Comparison of ENCODE assay signal across 9 mouse cellular contexts in the genomic region with DNA sequence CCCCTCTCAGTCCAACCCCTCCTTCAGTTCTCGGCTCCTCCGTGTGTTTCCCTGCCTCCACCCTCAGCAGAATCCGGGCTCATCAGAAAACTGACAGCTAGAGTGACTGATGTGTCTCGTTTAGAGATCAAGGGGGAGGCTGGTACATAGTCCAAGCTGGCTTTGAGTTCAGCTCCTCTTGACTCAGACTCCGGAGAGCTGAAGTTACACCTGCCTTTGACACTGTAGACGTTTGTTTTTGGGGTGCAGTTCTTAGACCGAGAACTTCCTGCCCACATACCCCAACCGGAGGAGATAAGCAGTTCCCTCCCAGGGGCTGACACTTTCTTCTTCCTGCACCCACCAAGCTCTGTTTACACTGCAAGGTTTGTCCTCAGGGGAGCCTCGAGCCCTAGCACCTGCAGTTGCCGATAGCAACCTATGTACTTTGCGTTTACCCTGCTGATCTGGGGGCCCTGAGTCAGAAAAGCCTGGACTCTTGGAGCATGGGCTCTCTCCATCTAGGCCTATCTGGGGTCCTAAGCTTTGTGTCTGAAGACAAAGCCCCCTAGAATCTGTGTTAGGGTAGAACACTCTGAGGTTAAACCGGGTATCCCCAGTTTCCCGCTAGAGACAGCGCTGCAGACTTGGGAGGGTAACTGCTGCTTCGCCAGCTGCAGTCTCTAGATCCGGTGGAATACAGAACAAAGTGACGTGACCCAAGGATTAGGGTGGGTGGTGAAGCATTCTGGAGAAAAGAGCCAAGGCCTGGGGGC. TPM values are rescaled to one million over a fixed set of nuclear protein-coding genes. Genes with fewer than 3 reads are reported as not detected.
DNase-seq lines count a peak whose midpoint lies in the region; ATAC-seq and TF ChIP-seq lines count a peak whose summit lies in the region.
"Had no signal": no experiment of that assay in that cellular context is flagged by ENCODE, and none has a peak within 500 bp of the region (broad histone marks: within the 10 kb centered on the region; RNA-seq: fewer than 3 reads in every experiment).

No protein-coding gene starts in this region.

- H3K27ac ChIP-seq in embryonic facial prominence, embryonic 12.5 days: no peak overlapping the region
- H3K27ac ChIP-seq in hindbrain, embryonic 15.5 days (replicated peaks): peak overlapping the region; percentile 69
- peak overlapping the region; percentile 94 for H3K27ac ChIP-seq in liver, embryonic 12.5 days

- H3K27me3 ChIP-seq in embryonic facial prominence, embryonic 12.5 days: peaks cover 17% of the 10 kb centered on the region; the same call in 1 of the 2 replicates
- H3K27me3 ChIP-seq in hindbrain, embryonic 15.5 days: peaks cover 8% of the 10 kb centered on the region; the same call in 1 of the 2 replicates
- H3K27me3 ChIP-seq in liver, embryonic 12.5 days (replicated peaks): no peaks in the 10 kb centered on the region
- peaks cover 11% of the 10 kb centered on the region for H3K27me3 ChIP-seq in myocyte (ENCODE audit: control insufficient read depth, insufficient read depth, insufficient read length)

- H3K79me2 ChIP-seq in myocyte (ENCODE audit: control insufficient read depth, insufficient read depth): no peaks in the 10 kb centered on the region

- peak overlapping the region; percentile 63 for H3K4me3 ChIP-seq in embryonic facial prominence, embryonic 12.5 days
- peak overlapping the region; percentile 55 for H3K4me3 ChIP-seq in hindbrain, embryonic 15.5 days
- H3K4me3 ChIP-seq in liver, embryonic 12.5 days: peak overlapping the region; percentile 82
- no peak overlapping the region for H3K4me3 ChIP-seq in myocyte

- no peak overlapping the region for H3ac ChIP-seq in myocyte (ENCODE audit: control insufficient read depth, insufficient read length)

- peak overlapping the region; percentile 94 for H3K4me2 ChIP-seq in embryonic facial prominence, embryonic 12.5 days (replicated peaks)
- H3K4me2 ChIP-seq in hindbrain, embryonic 15.5 days: peak overlapping the region; percentile 83
- peak overlapping the region; percentile 95 for H3K4me2 ChIP-seq in liver, embryonic 12.5 days
- peak overlapping the region; percentile 70 for H3K4me2 ChIP-seq in myocyte (ENCODE audit: low read depth)

- no peak for ATAC-seq in embryonic facial prominence, embryonic 12.5 days (ENCODE audit: insufficient number of reproducible peaks, insufficient read depth, low FRiP score, low TSS enrichment)
- ATAC-seq in hindbrain, embryonic 15.5 days (ENCODE audit: low FRiP score, low read depth): peak; percentile 60
- peak; percentile 57 for ATAC-seq in liver, embryonic 12.5 days

- TF ChIP-seq POLR2A in myocyte (IDR thresholded peaks at IDR 0.05; ENCODE audit: insufficient read length, low read depth): no peak

- no peaks in the 10 kb centered on the region for H3K36me3 ChIP-seq in embryonic facial prominence, embryonic 12.5 days
- H3K36me3 ChIP-seq in hindbrain, embryonic 15.5 days: no peaks in the 10 kb centered on the region
- H3K36me3 ChIP-seq in liver, embryonic 12.5 days: peaks cover 6% of the 10 kb centered on the region; the same call in 1 of the 2 replicates
- H3K36me3 ChIP-seq in myocyte (ENCODE audit: control insufficient read depth, insufficient read depth): no peaks in the 10 kb centered on the region

- peak; percentile 35 for DNase-seq in adrenal gland, postnatal 14 days
- no peak for DNase-seq in adrenal gland, postnatal 25 days
- DNase-seq in thymus, postnatal 25 days: peak; percentile 86
- DNase-seq in frontal cortex, postnatal 14 days (ENCODE audit: low spot score in 2 of 2): no peak

- peak overlapping the region; percentile 63 for H3K9ac ChIP-seq in embryonic facial prominence, embryonic 12.5 days
- H3K9ac ChIP-seq in hindbrain, embryonic 15.5 days: peak overlapping the region; percentile 59
- peak overlapping the region; percentile 92 for H3K9ac ChIP-seq in liver, embryonic 12.5 days

- H3K9me3 ChIP-seq in embryonic facial prominence, embryonic 12.5 days: no peaks in the 10 kb centered on the region
- no peaks in the 10 kb centered on the region for H3K9me3 ChIP-seq in hindbrain, embryonic 15.5 days
- H3K9me3 ChIP-seq in liver, embryonic 12.5 days (replicated peaks): no peaks in the 10 kb centered on the region

- H3K4me1 ChIP-seq in embryonic facial prominence, embryonic 12.5 days: peaks cover 8% of the 10 kb centered on the region; the same call in 1 of the 2 replicates
- H3K4me1 ChIP-seq in hindbrain, embryonic 15.5 days (replicated peaks): peaks cover 17% of the 10 kb centered on the region
- H3K4me1 ChIP-seq in liver, embryonic 12.5 days: peaks cover 81% of the 10 kb centered on the region

- WGBS in embryonic facial prominence, embryonic 12.5 days: 3% methylated on average over 17 of the region's 17 CpGs
- 2% methylated on average over 17 of the region's 17 CpGs for WGBS in hindbrain, embryonic 15.5 days
- WGBS in liver, embryonic 12.5 days (ENCODE audit: insufficient replicate concordance): under 1% methylated on average over 17 of the region's 17 CpGs

TF ChIP-seq in myocyte, 11 proteins besides CTCF, POLR2A, EP300 and RAD21:
- TF ChIP-seq USF1 (IDR thresholded peaks at IDR 0.05; ENCODE audit: low read depth) (no peak), MAX (IDR thresholded peaks at IDR 0.05; ENCODE audit: low read depth) (no peak), MYOG (IDR thresholded peaks at IDR 0.05; ENCODE audit: control insufficient read depth in 1 of 3, insufficient read depth in 1 of 3, insufficient read length in 2 of 3, low read depth in 2 of 3) (no peak), E2F4 (IDR thresholded peaks at IDR 0.05; ENCODE audit: insufficient read depth) (no peak), CEBPB (IDR thresholded peaks at IDR 0.05; ENCODE audit: insufficient read depth, poor library complexity, severe bottlenecking) (no peak), MYOD1 (IDR thresholded peaks at IDR 0.05; ENCODE audit: control insufficient read depth in 1 of 3, insufficient read length in 2 of 3, low read depth in 2 of 3) (no peak), TCF3 (IDR thresholded peaks at IDR 0.05; ENCODE audit: insufficient read length, low read depth) (no peak), POLR2AphosphoS2 (IDR thresholded peaks at IDR 0.05; ENCODE audit: insufficient read length, low read depth) (no peak), TCF12 (IDR thresholded peaks at IDR 0.05; ENCODE audit: insufficient read depth, poor library complexity, severe bottlenecking) (no peak), REST (IDR thresholded peaks at IDR 0.05; ENCODE audit: insufficient read depth, insufficient read length) (no peak)

RNA-seq across cellular contexts. Expression of gene Acss1, which starts 1.1 kb away (rescaled TPM):
- 75.7 and 93.0 TPM in 2 replicates for total RNA-seq in adrenal gland, postnatal 14 days (2021)
- total RNA-seq in adrenal gland, postnatal 25 days (2021): 17.3 and 23.4 TPM in 2 replicates
- 7.7 and 9.4 TPM in 2 replicates for polyA plus RNA-seq in embryonic facial prominence, embryonic 12.5 days (2016; fragmentation: Nextera tagmentation; extraction: Ambion mirVana)
- 15.0 and 19.8 TPM in 2 replicates for polyA plus RNA-seq in hindbrain, embryonic 15.5 days (2015; fragmentation: Nextera tagmentation; extraction: Ambion mirVana)
- 47.4 and 53.8 TPM in 2 replicates for polyA plus RNA-seq in liver, embryonic 12.5 days (2016; fragmentation: Nextera tagmentation; extraction: Ambion mirVana)
- polyA plus RNA-seq in myocyte (2012; fragmentation: generic; extraction: Trizol): not detected
- polyA plus RNA-seq: C2C12 had no signal

RNA-seq across cellular contexts. Expression of gene Vsx1, which starts 21.9 kb away (rescaled TPM):
- total RNA-seq in adrenal gland, postnatal 14 days (2021): not detected in 2 replicates
- not detected in 2 replicates for total RNA-seq in adrenal gland, postnatal 25 days (2021)
- polyA plus RNA-seq in embryonic facial prominence, embryonic 12.5 days (2016; fragmentation: Nextera tagmentation; extraction: Ambion mirVana): not detected in 2 replicates
- 0.09 and 0.13 TPM in 2 replicates for polyA plus RNA-seq in hindbrain, embryonic 15.5 days (2015; fragmentation: Nextera tagmentation; extraction: Ambion mirVana)
- not detected in 2 replicates for polyA plus RNA-seq in liver, embryonic 12.5 days (2016; fragmentation: Nextera tagmentation; extraction: Ambion mirVana)
- not detected for polyA plus RNA-seq in myocyte (2012; fragmentation: generic; extraction: Trizol)
- polyA plus RNA-seq: C2C12 had no signal

RNA-seq across cellular contexts. Expression of gene Apmap, which starts 58.9 kb away (rescaled TPM):
- total RNA-seq in adrenal gland, postnatal 14 days (2021): 161 and 180 TPM in 2 replicates
- 115 and 122 TPM in 2 replicates for total RNA-seq in adrenal gland, postnatal 25 days (2021)
- 27.9 and 28.3 TPM in 2 replicates for polyA plus RNA-seq in embryonic facial prominence, embryonic 12.5 days (2016; fragmentation: Nextera tagmentation; extraction: Ambion mirVana)
- polyA plus RNA-seq in hindbrain, embryonic 15.5 days (2015; fragmentation: Nextera tagmentation; extraction: Ambion mirVana): 40.3 and 43.5 TPM in 2 replicates
- polyA plus RNA-seq in liver, embryonic 12.5 days (2016; fragmentation: Nextera tagmentation; extraction: Ambion mirVana): 28.2 and 28.6 TPM in 2 replicates
- 31.4 TPM for polyA plus RNA-seq in myocyte (2012; fragmentation: generic; extraction: Trizol)

Comparison
In these comparisons a context has a peak if more than half of its experiments do, and no peak if none do; other contexts are left out.
1. DNase-seq: peak in adrenal gland, postnatal 14 days (single experiment) and thymus, postnatal 25 days (single experiment); none in adrenal gland, postnatal 25 days (single experiment) and frontal cortex, postnatal 14 days (0 of 2).
2. Peak in every context shown above with its lines, with median percentiles within 50 percentile points of each other: H3K4me2 ChIP-seq and H3K9ac ChIP-seq.